Mouse (Mus musculus) cerebellum, adult 11 months (tissue): ENCODE measurements around the gene Sart3.
A peak's percentile ranks its signal among the peaks of the same experiment; 100 is the strongest.
"Not testable (repeated sequence)": the region's sequence is repeated elsewhere in the genome, so short reads cannot be mapped to it uniquely, and the experiment has no call there.

ENCODE experiments used
- DNase-seq: peaks from one replicate; pipeline ENCODE4 v3.0.0; 2022

Sart3 gene

GRCm38 (mm10) chr5:113772450-113772895 lies at the start of gene Sart3, which contains the start of gene Iscu:
TSS of gene Sart3 (minus strand) at chr5:113772510.
TSS of gene Iscu (plus strand) at chr5:113772748.
- peak; percentile 93 for DNase-seq

- DNase-seq, result no peak
These were observed 46.3 kb upstream of the Sart3 start for GRCm38 (mm10) chr5:113818572-113818971.

GRCm38 (mm10) chr5:113815638-113816152 lies 43.4 kb upstream of the Sart3 start:
- peak; percentile 57 for DNase-seq

GRCm38 (mm10) chr5:113815041-113815389 lies 42.7 kb upstream of the Sart3 start:
- DNase-seq, result no peak

- no peak for DNase-seq
These were observed 42.1 kb upstream of the Sart3 start for GRCm38 (mm10) chr5:113814111-113815040.

GRCm38 (mm10) chr5:113813608-113814007 lies 41.3 kb upstream of the Sart3 start:
- no peak for DNase-seq

- no peak for DNase-seq
These were observed 40.3 kb upstream of the Sart3 start for GRCm38 (mm10) chr5:113812638-113813037.

- not testable (repeated sequence) for DNase-seq
These were observed 39.6 kb upstream of the Sart3 start for GRCm38 (mm10) chr5:113811824-113812420.

GRCm38 (mm10) chr5:113810111-113810510 lies 37.8 kb upstream of the Sart3 start:
- DNase-seq, result no peak

- DNase-seq, result no peak
These were observed 35.9 kb upstream of the Sart3 start for GRCm38 (mm10) chr5:113808177-113808576.

GRCm38 (mm10) chr5:113807712-113808111 lies 35.4 kb upstream of the Sart3 start:
- DNase-seq, result no peak

GRCm38 (mm10) chr5:113806414-113806813 lies 34.1 kb upstream of the Sart3 start:
- DNase-seq, result no peak

GRCm38 (mm10) chr5:113805301-113805700 lies 33.0 kb upstream of the Sart3 start:
- DNase-seq, result no peak

- DNase-seq, result no peak
These were observed 32.2 kb upstream of the Sart3 start for GRCm38 (mm10) chr5:113804395-113804966.

- no peak for DNase-seq
These were observed 28.0 kb upstream of the Sart3 start, which contains the start of gene Tmem119 for GRCm38 (mm10) chr5:113800280-113800679. TSS of gene Tmem119 (minus strand) at chr5:113800516.

GRCm38 (mm10) chr5:113799691-113800090 lies 27.4 kb upstream of the Sart3 start:
- no peak for DNase-seq

GRCm38 (mm10) chr5:113798525-113798924 lies 26.2 kb upstream of the Sart3 start:
- no peak for DNase-seq

GRCm38 (mm10) chr5:113797149-113797882 lies 25.0 kb upstream of the Sart3 start:
- no peak for DNase-seq

GRCm38 (mm10) chr5:113796401-113797148 lies 24.3 kb upstream of the Sart3 start:
- DNase-seq, result no peak

- no peak for DNase-seq
These were observed 19.1 kb upstream of the Sart3 start for GRCm38 (mm10) chr5:113791197-113792095.
